Mouse (Mus musculus): Measurements from ENCODE around the gene Gm20388. TPM values are rescaled to one million over a fixed set of nuclear protein-coding genes. Genes with fewer than 3 reads are reported as not detected.

Gm20388 gene
- polyA plus RNA-seq, 1 experiment from 2014 or later, result not detected

DNA sequence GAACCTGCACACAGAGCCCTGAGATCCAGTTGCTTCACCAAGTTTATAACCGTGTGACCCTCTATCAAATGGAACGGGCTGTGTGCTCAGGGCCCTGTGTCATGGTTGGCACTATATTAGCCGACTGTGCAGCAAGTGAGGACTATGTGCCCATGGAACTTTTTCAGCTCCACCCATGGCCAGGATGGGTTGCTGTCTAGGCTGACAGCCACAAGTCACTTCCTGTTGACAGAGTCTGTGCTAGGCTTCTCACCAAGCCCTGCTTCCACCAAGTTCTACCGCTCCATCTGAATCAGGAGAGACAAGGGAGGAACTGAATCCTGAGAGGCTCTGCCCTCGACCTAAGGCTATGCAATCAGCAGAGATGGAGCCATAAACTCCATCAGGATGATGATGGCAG lies 2650.6 kb downstream of the Gm20388 start:
- no peak overlapping the region for H3K9ac ChIP-seq (replicated peaks)
- H3K27ac ChIP-seq (replicated peaks), result no peak overlapping the region
- no peaks in the 10 kb centered on the region for H3K27me3 ChIP-seq
- H3K4me1 ChIP-seq, result peaks cover under 1% of the 10 kb centered on the region; the same call in 1 of the 2 replicates
- H3K36me3 ChIP-seq, result no peaks in the 10 kb centered on the region
- ATAC-seq (replicated peaks), result no peak
- 81% methylated on average over 5 of the region's 5 CpGs for WGBS
- no peak overlapping the region for H3K4me3 ChIP-seq
- H3K9me3 ChIP-seq, result no peaks in the 10 kb centered on the region
- H3K4me2 ChIP-seq (replicated peaks), result no peak overlapping the region

DNA sequence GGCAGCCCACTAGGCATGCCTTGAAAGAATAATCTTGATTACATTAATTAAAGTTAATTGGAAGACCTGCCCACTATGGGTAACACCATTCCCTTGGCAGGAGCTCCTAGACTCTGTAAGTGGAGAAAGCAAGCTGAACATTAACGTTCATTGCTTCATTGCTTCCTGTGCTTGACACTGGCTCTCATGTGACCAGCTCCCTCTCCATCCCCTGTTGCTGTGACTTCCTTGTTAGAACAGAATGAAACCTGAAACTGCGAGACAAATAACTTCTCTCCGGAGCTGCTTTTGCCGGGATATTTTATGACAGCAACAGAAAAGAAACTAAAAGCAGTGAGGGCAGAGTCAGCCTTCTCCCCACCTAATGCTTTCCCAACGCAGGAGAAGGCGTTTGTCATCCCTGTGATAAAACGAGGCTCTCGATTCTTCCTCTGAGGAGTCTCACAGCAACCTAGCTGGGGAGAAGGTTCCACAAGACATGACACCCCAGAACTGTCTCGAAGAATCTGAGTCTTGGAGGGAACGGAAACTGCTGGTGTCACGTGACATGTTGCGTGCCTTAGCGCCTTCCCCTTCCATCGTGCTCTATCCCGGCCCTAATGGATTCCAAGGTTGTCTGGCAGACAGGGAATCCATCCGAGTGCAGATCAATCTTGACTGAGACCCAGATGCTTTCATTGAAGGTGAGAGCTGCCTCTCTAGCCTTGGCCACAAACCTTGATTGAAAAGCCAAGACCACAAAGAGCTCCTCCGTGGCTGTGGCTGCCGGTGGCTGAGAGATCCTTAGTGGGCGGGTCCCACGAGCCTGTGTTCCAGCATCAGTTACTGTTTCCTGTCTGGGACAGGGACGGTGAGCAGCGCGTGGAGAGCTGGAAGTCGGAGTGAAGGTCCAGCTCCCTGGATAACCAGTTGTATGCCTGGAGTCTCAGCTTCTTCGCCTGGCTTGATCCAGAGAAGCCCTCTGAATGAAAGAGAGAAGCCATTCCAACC lies 2654.0 kb downstream of the Gm20388 start:
- no peaks in the 10 kb centered on the region for H3K9me3 ChIP-seq
- H3K4me2 ChIP-seq (replicated peaks), result no peak overlapping the region
- no peak overlapping the region for H3K4me3 ChIP-seq
- H3K4me1 ChIP-seq, result peaks cover 27% of the 10 kb centered on the region
- no peaks in the 10 kb centered on the region for H3K36me3 ChIP-seq
- 89% methylated on average over 25 of the region's 25 CpGs for WGBS
- no peak overlapping the region for H3K27ac ChIP-seq (replicated peaks)
- H3K9ac ChIP-seq (replicated peaks), result no peak overlapping the region
- H3K27me3 ChIP-seq, result no peaks in the 10 kb centered on the region
- ATAC-seq (replicated peaks), result no peak

DNA sequence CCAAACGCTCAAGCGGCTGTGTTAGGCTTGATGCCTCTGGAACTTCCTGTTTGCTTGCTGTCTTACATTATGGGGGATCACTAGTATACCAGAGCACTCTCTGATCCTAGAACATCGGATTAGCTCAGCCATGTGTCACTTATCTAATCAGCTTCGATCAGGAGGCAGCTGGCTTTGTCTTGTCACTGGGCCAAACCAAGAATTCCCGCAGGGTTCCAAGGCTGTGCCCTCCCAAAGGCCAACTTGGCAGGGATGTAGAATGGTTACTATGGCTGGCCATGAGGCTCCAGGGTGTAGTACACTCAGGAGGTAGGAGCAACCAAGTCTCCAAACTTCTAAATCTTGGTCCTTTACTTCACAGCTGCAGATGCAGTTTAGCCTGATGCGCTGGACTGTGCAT lies 2656.1 kb downstream of the Gm20388 start:
- Histone ChIP-seq H3K27ac (replicated peaks) (peak overlapping the region; percentile 94), H3K36me3 (peaks cover 4% of the 10 kb centered on the region; the same call in 1 of the 2 replicates), H3K4me1 (peaks cover 27% of the 10 kb centered on the region), H3K4me3 (peak overlapping the region; percentile 73), H3K9me3 (no peaks in the 10 kb centered on the region), H3K9ac (replicated peaks) (peak overlapping the region; percentile 89), H3K4me2 (replicated peaks) (peak overlapping the region; percentile 85), H3K27me3 (no peaks in the 10 kb centered on the region)
- WGBS, result 19% methylated on average over 6 of the region's 6 CpGs
- 0 out of 2 replicates have a peak, but pooled peaks have one; percentile 5 for ATAC-seq (replicated peaks)

DNA sequence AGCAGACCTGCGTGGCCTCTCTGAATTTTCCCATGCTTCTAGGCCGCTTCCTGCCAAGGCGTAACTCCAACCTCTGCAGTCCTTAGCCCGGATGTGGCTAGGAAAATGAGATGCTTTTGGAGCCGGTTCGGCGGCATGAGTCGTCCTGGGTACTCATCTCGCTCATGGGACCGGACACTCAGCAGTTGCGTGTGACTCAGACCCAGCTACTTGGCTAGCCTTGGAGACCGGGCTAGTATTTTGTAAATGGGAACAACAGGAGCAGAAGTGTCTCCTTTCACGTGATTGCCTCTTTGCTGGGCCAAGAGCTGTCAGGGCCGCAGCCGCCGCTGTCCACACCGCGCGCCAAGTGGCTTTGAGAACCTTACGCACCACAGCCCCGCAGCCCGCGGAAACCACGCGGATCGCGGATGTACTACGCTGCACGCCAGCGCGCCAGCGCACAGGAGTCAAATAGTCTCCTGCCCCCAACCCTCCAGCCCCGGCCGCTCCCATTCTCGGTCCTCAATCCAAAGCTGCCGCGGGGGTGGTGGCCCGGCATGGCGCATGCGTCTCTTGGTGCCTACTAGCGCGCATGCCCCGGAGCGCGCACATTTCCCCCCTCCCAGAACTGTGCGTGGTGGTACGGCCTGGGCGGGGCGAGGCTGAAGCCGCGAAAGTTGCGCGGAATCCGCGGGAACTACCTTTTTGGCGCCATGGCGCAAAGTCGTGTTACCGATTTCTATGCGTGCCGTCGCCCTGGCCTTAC lies 2656.9 kb downstream of the Gm20388 start, which contains the start of gene Cdt1:
Gene Cdt1, plus strand, starts transcription at position 655 of the 748 bp plus-strand sequence.
- no peaks in the 10 kb centered on the region for H3K27me3 ChIP-seq
- under 1% methylated on average over 62 of the region's 62 CpGs for WGBS
- H3K27ac ChIP-seq (replicated peaks), result peak within 1 kb of the TSS; percentile 94
- H3K9ac ChIP-seq (replicated peaks), result peak within 1 kb of the TSS; percentile 89
- H3K4me3 ChIP-seq, result peak within 1 kb of the TSS; percentile 73
- peak; percentile 97 for ATAC-seq (replicated peaks)
- peaks cover 27% of the 10 kb centered on the region for H3K4me1 ChIP-seq
- peak within 1 kb of the TSS; percentile 85 for H3K4me2 ChIP-seq (replicated peaks)
- peaks cover 7% of the 10 kb centered on the region; the same call in 1 of the 2 replicates for H3K36me3 ChIP-seq
- no peaks in the 10 kb centered on the region for H3K9me3 ChIP-seq

DNA sequence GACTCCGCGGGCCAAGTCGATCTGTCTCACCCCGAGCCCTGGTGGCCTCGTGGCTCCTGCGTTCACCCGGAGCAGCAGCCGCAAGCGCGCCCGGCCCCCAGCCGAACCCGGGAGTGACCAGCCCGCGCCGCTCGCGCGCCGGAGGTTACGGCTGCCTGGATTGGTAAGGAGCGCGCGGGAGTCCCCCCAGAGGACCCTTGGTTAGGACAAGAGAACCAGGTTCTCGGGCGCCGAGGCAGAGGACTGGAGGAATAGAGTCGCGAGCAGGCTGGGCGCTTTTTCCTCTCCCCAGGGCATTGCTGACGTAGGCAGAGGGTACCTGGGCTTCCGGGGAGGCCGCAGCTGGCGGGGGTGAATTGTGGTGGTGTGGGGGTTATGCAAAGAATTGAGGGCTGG lies 2657.5 kb downstream of the Gm20388 start:
- WGBS, result under 1% methylated on average over 34 of the region's 34 CpGs
- ATAC-seq (replicated peaks), result peak; percentile 70
- no peaks in the 10 kb centered on the region for H3K9me3 ChIP-seq

DNA sequence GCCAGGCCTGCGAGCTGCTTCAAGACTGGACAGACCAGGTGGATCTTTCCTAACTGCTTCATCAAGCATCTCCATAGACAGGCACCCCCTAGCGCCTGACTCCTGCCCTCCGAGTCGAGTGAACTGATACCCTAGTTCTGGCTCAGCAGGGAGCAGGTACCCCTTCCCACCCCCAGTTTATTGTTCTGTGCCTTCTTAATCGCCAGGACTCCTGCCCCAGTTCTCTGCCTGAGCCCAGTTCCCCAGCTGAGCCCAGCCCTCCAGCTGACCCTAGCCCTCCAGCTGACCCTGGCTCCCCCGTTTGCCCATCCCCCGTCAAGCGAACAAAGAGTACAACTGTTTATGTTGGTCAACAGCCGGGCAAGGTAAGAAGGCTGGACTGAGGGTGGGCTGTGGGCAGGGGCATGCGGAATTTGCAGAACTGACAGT lies 2658.3 kb downstream of the Gm20388 start:
- Histone ChIP-seq H3K4me2 (replicated peaks) (peak overlapping the region; percentile 85), H3K36me3 (peaks cover 7% of the 10 kb centered on the region; the same call in 1 of the 2 replicates), H3K27me3 (no peaks in the 10 kb centered on the region), H3K4me3 (peak overlapping the region; percentile 73), H3K9ac (replicated peaks) (peak overlapping the region; percentile 61; the same call in 1 of the 2 replicates), H3K4me1 (peaks cover 33% of the 10 kb centered on the region), H3K9me3 (no peaks in the 10 kb centered on the region), H3K27ac (replicated peaks) (no peak overlapping the region)
- ATAC-seq (replicated peaks), result no peak
- WGBS, result 8% methylated on average over 10 of the region's 10 CpGs

More for the DNA sequence above, 2657.5 kb downstream of the Gm20388 start:
- Histone ChIP-seq H3K4me3 (peak overlapping the region; percentile 73), H3K36me3 (peaks cover 7% of the 10 kb centered on the region; the same call in 1 of the 2 replicates), H3K27me3 (no peaks in the 10 kb centered on the region), H3K9ac (replicated peaks) (peak overlapping the region; percentile 61), H3K4me1 (peaks cover 28% of the 10 kb centered on the region), H3K27ac (replicated peaks) (peak overlapping the region; percentile 94), H3K4me2 (replicated peaks) (peak overlapping the region; percentile 85)

DNA sequence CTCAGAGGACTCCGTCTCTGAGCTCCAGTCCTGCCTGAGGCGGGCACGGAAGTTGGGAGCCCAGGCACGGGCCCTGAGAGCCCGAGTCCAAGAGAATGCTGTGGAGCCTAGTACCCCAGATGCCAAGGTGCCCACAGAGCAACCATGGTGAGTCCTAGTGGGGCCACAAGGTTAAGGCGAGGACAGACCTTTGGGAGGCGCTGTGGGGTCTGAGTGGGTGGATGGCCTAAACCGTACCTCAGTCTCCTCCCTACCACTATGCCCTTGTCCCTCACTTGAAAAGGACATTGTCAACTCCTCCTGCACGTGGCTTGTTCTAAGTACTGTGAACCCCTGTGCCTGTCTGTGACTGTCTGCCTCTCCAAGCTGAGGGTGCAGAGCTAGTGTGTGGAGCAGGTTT lies 2658.7 kb downstream of the Gm20388 start:
- Histone ChIP-seq H3K36me3 (peaks cover 9% of the 10 kb centered on the region; the same call in 1 of the 2 replicates), H3K4me3 (peak overlapping the region; percentile 73), H3K27ac (replicated peaks) (no peak overlapping the region), H3K9me3 (no peaks in the 10 kb centered on the region), H3K9ac (replicated peaks) (0 out of 2 replicates have a peak overlapping the region, but pooled peaks have one; percentile 61), H3K4me1 (peaks cover 34% of the 10 kb centered on the region), H3K4me2 (replicated peaks) (peak overlapping the region; percentile 85), H3K27me3 (no peaks in the 10 kb centered on the region)
- 60% methylated on average over 9 of the region's 9 CpGs for WGBS
- ATAC-seq (replicated peaks), result no peak

DNA sequence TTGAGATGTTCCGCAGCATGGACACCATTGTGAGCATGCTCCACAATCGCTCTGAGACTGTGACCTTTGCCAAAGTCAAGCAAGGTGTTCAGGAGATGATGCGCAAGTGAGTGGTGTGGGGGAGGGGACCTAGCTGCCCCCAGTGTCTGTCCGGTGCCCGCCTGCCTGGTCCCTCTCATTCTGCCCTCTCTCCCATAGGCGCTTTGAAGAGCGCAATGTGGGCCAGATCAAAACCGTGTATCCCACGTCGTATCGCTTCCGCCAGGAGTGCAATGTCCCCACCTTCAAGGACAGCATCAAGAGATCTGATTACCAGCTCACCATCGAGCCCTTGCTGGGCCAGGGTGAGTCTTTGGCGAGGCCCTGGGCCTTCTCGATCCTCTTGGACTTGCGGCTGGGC lies 2659.4 kb downstream of the Gm20388 start:
- Histone ChIP-seq H3K4me2 (replicated peaks) (no peak overlapping the region), H3K27me3 (no peaks in the 10 kb centered on the region), H3K27ac (replicated peaks) (no peak overlapping the region), H3K36me3 (peaks cover 12% of the 10 kb centered on the region; the same call in 1 of the 2 replicates), H3K9me3 (no peaks in the 10 kb centered on the region), H3K9ac (replicated peaks) (no peak overlapping the region), H3K4me3 (no peak overlapping the region), H3K4me1 (peaks cover 40% of the 10 kb centered on the region)
- no peak for ATAC-seq (replicated peaks)
- WGBS, result 97% methylated on average over 16 of the region's 16 CpGs

DNA sequence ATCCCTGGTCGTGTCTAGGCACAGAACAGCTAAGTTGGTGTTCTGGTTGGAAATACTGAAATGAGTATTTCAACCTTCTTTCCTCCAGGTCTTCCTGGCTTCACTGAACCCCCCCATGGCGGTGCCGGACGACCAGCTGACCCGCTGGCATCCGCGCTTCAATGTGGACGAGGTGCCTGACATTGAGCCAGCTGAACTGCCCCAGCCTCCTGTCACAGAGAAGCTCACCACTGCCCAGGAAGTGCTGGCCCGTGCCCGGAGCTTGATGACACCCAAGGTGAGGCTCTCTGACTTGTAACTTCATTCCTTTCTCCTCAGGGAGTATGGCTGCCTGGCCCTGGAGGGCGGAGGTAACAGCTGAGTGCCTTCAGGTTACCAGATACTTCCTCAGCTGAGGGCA lies 2660.5 kb downstream of the Gm20388 start:
- no peak overlapping the region for H3K9ac ChIP-seq (replicated peaks)
- no peaks in the 10 kb centered on the region for H3K9me3 ChIP-seq
- WGBS, result 91% methylated on average over 11 of the region's 11 CpGs
- H3K36me3 ChIP-seq, result peaks cover 13% of the 10 kb centered on the region; the same call in 1 of the 2 replicates
- H3K27me3 ChIP-seq, result no peaks in the 10 kb centered on the region
- H3K4me3 ChIP-seq, result no peak overlapping the region
- no peak for ATAC-seq (replicated peaks)
- no peak overlapping the region for H3K4me2 ChIP-seq (replicated peaks)
- no peak overlapping the region for H3K27ac ChIP-seq (replicated peaks)
- peaks cover 52% of the 10 kb centered on the region for H3K4me1 ChIP-seq

DNA sequence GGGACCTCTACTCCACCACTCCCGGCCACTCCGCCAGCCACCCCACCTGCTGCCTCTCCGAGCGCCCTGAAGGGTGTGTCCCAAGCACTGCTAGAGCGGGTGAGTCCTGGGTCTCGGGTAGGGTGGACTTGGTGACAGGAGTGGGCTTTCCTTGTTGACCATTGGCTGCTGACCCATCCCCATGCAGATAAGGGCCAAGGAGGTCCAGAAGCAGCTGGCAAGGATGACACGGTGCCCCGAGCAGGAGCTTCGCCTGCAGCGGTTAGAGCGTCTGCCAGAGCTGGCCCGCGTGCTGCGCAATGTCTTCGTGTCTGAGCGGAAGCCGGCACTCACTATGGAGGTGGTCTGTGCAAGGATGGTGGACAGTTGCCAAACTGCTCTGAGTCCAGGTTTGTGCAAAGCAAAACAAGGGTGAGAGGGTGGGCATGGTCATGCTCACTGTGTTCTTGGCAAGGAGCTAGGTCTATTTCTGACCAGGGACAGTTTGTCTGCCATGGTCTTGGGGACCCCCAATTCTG lies 2661.2 kb downstream of the Gm20388 start:
- Histone ChIP-seq H3K4me1 (peaks cover 50% of the 10 kb centered on the region), H3K4me2 (replicated peaks) (no peak overlapping the region), H3K9me3 (no peaks in the 10 kb centered on the region), H3K27me3 (no peaks in the 10 kb centered on the region), H3K9ac (replicated peaks) (no peak overlapping the region), H3K27ac (replicated peaks) (no peak overlapping the region), H3K36me3 (peaks cover 13% of the 10 kb centered on the region; the same call in 1 of the 2 replicates), H3K4me3 (no peak overlapping the region)
- no peak for ATAC-seq (replicated peaks)
- WGBS, result 94% methylated on average over 17 of the region's 17 CpGs

DNA sequence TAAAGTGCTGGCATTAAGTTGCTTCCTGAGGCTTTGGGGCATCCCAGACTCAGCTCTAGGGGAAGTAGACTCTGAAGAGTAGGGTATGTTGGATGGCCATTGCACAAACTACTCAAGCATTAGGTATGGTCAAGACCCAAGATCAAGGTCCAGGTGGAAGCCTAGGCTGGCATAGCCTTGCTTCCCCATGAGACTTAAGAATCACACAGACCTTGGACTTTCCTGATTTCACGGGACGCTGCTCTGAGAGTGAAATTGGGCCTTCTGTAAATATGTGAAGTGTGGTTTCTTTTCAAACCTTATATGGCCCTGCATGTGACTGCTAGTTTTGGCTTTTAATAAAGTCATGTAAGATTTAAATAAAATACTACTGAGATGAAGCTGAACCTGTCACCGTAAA lies 2662.1 kb downstream of the Gm20388 start:
- Histone ChIP-seq H3K4me1 (peaks cover 49% of the 10 kb centered on the region), H3K27ac (replicated peaks) (no peak overlapping the region), H3K36me3 (peaks cover 13% of the 10 kb centered on the region; the same call in 1 of the 2 replicates), H3K9me3 (no peaks in the 10 kb centered on the region), H3K4me2 (replicated peaks) (no peak overlapping the region), H3K9ac (replicated peaks) (no peak overlapping the region), H3K27me3 (no peaks in the 10 kb centered on the region), H3K4me3 (no peak overlapping the region)
- WGBS, result 97% methylated on average over 3 of the region's 3 CpGs
- no peak for ATAC-seq (replicated peaks)

Measured in forebrain, embryonic 15.5 days (tissue).